In the genomic region with DNA sequence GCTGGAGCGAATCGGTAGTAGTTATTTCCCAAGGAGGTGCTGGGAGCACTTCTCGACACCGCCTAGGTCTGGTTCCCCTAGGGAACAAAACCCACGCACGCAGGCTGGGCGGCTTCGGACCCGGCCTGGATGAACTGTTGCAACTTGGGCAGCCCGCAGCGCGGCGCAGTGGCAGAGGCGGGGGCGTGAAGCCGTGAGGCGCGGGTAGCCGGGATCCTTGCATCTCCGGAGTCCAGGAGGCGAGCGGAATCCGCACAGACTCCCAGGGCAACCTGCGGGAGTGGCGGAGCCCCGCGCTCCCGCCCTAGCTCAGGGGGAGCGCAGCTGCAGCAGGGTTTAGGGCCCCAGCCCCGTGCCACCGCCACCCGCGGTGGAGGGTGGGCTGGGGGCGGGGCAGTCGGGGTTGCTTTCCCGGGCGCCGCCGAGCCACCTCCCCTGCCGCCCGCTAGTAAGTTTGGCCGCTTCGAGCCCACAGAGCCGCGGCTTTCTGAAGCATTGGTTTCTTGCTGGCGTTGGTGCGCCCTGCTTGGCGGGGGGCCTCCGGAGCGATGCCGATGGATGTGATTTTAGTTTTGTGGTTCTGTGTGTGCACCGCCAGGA, we compare ENCODE assay signal across 9 mouse cellular contexts. TPM values are rescaled to one million over a fixed set of nuclear protein-coding genes. Genes with fewer than 3 reads are reported as not detected.
A peak's percentile ranks its signal among the peaks of the same experiment; 100 is the strongest.
DNase-seq lines count a peak whose midpoint lies in the region; ATAC-seq and TF ChIP-seq lines count a peak whose summit lies in the region.
"Had no signal": no experiment of that assay in that cellular context is flagged by ENCODE, and none has a peak within 500 bp of the region (broad histone marks: within the 10 kb centered on the region; RNA-seq: fewer than 3 reads in every experiment).

A gene (plus strand): TSS at position 24 of the 600 bp plus-strand sequence.

- H3K4me3 ChIP-seq in testis, adult 2 months (ENCODE audit: control insufficient read depth, low read depth, low read length) = peak within 1 kb of the TSS; percentile 26
- H3K4me3 ChIP-seq in midbrain, embryonic 16.5 days (ENCODE audit: low read depth, low read length) = peak within 1 kb of the TSS; percentile 71

- peak; percentile 15 to 17 for DNase-seq in cerebellum, postnatal 25 days
- DNase-seq in testis, postnatal 10 days (ENCODE audit: low spot score) = no peak
- DNase-seq in layer of hippocampus, postnatal 25 days (ENCODE audit: extremely low spot score in 1 of 2, low spot score in 1 of 2) = peak; percentile 24 to 27
- DNase-seq in spleen, postnatal 36 days (ENCODE audit: low spot score in 2 of 2) = no peak
- DNase-seq in cerebellum, adult 11-12 months = no peak

- ATAC-seq in cerebellum, adult (ENCODE audit: insufficient number of reproducible peaks, low FRiP score, low TSS enrichment) = no peak
- ATAC-seq in midbrain, embryonic 16.5 days = peak; percentile 81

- H3K27ac ChIP-seq in testis, adult 2 months (ENCODE audit: control insufficient read depth, insufficient read depth, low read depth, low read length) = no peak within 1 kb of the TSS
- peak within 1 kb of the TSS; percentile 71 for H3K27ac ChIP-seq in midbrain, embryonic 16.5 days (ENCODE audit: low read length)

- no peak for TF ChIP-seq CTCF in testis, adult 2 months (IDR thresholded peaks at IDR 0.05; ENCODE audit: control insufficient read depth, insufficient read depth, insufficient replicate concordance, low read depth, low read length)

- H3K36me3 ChIP-seq in testis, adult 2 months (ENCODE audit: control insufficient read depth, insufficient read depth, low read length) = no peaks in the 10 kb centered on the region
- H3K36me3 ChIP-seq in midbrain, embryonic 16.5 days (ENCODE audit: control insufficient read depth, insufficient read depth, low read length) = no peaks in the 10 kb centered on the region

- no peak for TF ChIP-seq POLR2A in testis, adult 2 months (IDR thresholded peaks at IDR 0.05; ENCODE audit: control insufficient read depth, low read depth, low read length)

- peak within 1 kb of the TSS; percentile 77 for H3K9ac ChIP-seq in midbrain, embryonic 16.5 days (ENCODE audit: low read depth, low read length)

- under 1% methylated on average over 37 of the region's 52 CpGs for WGBS in midbrain, embryonic 16.5 days

- H3K4me1 ChIP-seq in testis, adult 2 months (ENCODE audit: control insufficient read depth, insufficient read depth, low read length) = peaks cover 12% of the 10 kb centered on the region
- H3K4me1 ChIP-seq in midbrain, embryonic 16.5 days (ENCODE audit: control insufficient read depth, insufficient read depth, low read length) = peaks cover 10% of the 10 kb centered on the region; the same call in 1 of the 2 replicates

- H3K27me3 ChIP-seq in testis, adult 2 months (ENCODE audit: control insufficient read depth, insufficient read depth, low read length) = peaks cover 7% of the 10 kb centered on the region
- H3K27me3 ChIP-seq in midbrain, embryonic 16.5 days (ENCODE audit: control insufficient read depth, insufficient read depth, low read depth, low read length) = peaks cover 24% of the 10 kb centered on the region; the same call in 1 of the 2 replicates

- peak within 1 kb of the TSS; percentile 86 for H3K4me2 ChIP-seq in midbrain, embryonic 16.5 days (ENCODE audit: low read length)

- no peaks in the 10 kb centered on the region for H3K9me3 ChIP-seq in midbrain, embryonic 16.5 days (replicated peaks; ENCODE audit: control insufficient read depth, low read length, poor library complexity, severe bottlenecking)

RNA-seq across cellular contexts. Expression of the gene that starts here (rescaled TPM):
- polyA plus RNA-seq in testis, adult 2 months (2012; rRNA removed) = 0.22 and 0.28 TPM in 2 replicates
- total RNA-seq in layer of hippocampus, postnatal 25 days (2021) = 10 to 100 TPM; 50.5 to 50.6 TPM
- 30.3 and 40.1 TPM in 2 replicates for polyA plus RNA-seq in midbrain, embryonic 16.5 days (2015; fragmentation: Nextera tagmentation; extraction: Ambion mirVana)
- polyA plus RNA-seq: C2C12 had no signal

Comparison
In these comparisons a context has a peak if more than half of its experiments do, and no peak if none do; other contexts are left out.
1. RNA of the gene that starts here (polyA plus RNA-seq): 30.3 to 40.1 TPM in midbrain, embryonic 16.5 days; 0.22 to 0.28 TPM in testis, adult 2 months; every median in the first group is over 10 times any median in the second.
2. DNase-seq: peak in cerebellum, postnatal 25 days (2 of 2) and layer of hippocampus, postnatal 25 days (2 of 2); none in testis, postnatal 10 days (single experiment), spleen, postnatal 36 days (0 of 2) and cerebellum, adult 11-12 months (single experiment).